Mouse (Mus musculus): ENCODE measurements around the gene 1700011L22Rik.

- TF ChIP-seq CTCF (IDR thresholded peaks at IDR 0.05; ENCODE audit: borderline replicate concordance, control insufficient read depth, extremely low read depth, insufficient read depth, low read length, poor library complexity): no peak
- no peak for TF ChIP-seq POLR2A (IDR thresholded peaks at IDR 0.05; ENCODE audit: control insufficient read depth, extremely low read depth, insufficient read depth, low read length, poor library complexity)
These were observed 26.1 kb downstream of the 1700011L22Rik start for GRCm38 (mm10) chr8:79222106-79222751.

Data from thymus, adult 2 months (tissue).